Mouse (Mus musculus) adrenal gland, postnatal 4 days (tissue): ENCODE measurements around the gene Ggta1. TPM values are rescaled to one million over a fixed set of nuclear protein-coding genes. Genes with fewer than 3 reads are reported as not detected.
"Not testable (repeated sequence)": the region's sequence is repeated elsewhere in the genome, so short reads cannot be mapped to it uniquely, and the experiment has no call there.

Experiments used
- DNase-seq, 2 experiments: peaks; one replicate each; pipeline ENCODE4 v3.0.0; 2021 to 2022; ENCODE audit warnings: low spot score in 2 of 2, mixed read lengths in 2 of 2
- total RNA-seq, 2 experiments: library from RNA; stranded (reverse); gene quantifications; 2 replicates each; pipeline ENCODE4 v1.2.3; 2021

The Ggta1 gene
- total RNA-seq, 2 experiments from 2014 or later = 15.0 to 15.4 TPM

DNA sequence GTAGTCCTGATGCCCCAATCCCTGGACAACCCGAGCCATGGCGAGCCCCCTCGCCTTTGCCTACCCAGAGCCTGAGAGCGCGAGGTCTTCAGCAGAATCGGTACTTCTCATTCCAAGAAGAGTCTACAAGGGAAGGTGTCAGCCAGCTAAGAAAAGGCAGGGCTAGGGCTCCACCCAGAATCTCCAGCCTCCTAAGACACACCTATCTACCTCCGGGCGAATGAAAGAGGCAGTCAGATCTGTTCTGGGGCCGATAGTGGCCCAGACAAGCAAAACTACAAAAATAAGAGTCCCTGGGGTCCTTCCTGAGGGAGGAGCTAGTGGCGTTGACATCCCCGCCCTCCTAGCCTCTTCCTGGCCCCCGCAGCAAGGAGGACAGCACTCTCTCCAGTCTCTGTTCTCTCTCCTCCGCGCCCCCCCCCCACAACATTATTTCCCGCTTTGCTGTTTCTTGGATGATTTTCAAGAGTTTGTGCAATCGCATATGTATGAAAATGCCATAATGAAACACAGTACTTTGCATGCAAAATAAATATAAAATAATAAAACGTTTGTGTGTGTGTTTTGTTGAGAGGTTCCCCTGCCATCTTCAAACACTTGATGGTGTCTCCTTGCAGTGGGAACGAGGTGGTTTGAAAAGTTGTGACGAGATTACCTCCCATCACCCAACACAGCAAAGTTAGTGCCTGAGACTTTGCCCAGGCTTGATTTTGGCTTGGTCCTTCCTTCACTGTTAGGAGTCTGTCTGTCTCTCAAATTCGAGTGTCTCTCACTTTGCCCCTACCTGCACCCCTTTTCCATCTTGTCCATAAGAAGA is 1.7 kb downstream of the Ggta1 start:
- DNase-seq = no peak

DNA sequence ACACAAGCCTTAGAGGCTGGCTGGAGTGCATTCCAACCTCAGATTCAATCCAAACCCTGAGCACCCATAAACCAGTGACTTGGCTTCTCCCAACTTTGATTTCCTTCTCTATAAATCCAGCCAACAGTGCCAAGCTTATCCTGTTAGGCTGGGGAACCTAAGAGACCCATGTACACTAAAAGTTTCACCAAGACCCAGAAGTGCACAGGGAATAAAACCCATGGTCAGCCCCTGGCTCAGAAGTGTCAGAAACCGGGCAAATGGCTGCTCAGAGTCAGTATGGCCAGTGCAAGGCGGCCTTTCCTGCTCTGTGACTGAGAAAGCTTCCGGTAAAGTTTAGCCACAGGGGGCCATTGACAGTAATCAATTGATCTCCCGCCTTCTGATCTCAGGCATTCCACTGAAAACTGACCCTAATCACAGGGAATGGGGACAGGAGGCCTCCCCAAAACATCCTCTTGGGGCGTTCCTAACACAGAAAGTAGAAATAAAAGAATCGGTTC is 2.6 kb downstream of the Ggta1 start:
- no peak for DNase-seq

DNA sequence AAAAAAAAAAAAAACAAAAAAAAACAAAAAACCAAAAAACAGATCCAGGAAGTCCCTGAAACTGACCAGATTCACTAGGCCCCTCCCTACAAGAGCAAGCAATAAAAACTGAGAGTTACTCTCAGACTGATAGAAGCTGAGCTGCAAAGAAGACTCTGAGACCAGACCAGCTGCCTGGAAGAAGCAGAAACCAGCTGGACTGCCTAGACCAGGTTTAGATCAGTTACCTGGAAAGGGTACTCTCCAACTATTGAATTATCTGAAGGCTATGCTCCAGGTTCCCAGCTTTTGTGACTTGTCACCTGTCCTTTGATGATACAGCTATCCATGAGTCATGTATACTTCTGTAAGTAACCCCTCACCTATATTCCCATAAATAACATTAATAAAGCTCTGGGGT is 3.7 kb downstream of the Ggta1 start:
- no peak for DNase-seq

DNA sequence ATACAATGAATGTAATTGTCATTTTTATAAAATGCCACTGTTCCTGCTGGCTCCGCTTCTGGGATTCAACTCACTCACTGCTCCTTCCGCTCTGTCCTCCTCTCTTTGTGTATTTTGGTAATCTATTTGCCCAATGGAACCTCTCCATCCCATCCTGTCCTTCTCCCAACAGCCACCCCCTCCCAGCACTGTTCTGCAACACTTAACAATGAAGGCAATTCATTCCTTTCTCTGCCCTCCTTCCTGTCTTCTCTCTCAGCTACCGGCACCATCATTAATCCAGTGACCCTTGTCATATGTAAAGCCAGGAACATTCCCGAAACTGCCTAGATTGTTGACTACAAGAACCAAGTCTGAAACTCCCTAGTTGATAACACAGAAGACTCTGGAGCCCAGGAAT is 4.6 kb downstream of the Ggta1 start:
- DNase-seq = no peak

DNA sequence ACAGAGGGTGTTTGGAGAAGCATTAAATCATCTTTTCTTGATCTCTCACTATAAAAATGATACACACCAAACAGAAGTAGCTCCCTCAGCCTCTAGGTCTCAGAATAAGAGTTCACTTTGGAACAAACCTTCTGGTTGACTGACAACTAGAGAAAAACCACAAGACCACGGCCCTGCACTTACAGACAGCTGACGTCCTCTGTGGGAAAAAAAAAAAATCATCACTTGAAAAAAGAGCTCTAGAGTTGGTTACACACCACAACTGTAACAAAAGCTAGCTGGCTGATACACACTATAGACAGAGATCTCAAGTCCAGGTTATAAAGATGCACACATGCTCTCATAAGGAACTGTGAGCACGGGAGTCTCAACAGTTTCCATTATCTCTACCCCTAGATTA is 9.3 kb downstream of the Ggta1 start:
- DNase-seq = no peak

DNA sequence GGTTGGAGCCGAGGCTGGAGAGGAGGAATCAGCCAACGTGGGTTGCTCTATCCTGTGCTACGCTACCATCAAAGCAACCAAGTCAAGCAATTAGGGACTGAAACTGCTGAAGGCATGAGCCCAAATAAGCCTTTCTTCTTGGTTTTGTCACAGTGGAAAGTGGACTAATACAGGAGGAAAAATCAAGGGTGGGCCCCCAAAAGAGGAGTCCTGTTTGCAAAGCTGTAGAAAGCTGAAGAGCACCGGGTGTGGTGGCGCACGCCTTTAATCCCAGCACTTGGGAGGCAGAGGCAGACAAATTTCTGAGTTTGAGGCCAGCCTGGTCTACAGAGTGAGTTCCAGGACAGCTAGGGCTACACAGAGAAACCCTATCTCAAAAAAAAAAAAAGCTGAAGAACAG is 10.3 kb downstream of the Ggta1 start:
- DNase-seq = not testable (repeated sequence)

DNA sequence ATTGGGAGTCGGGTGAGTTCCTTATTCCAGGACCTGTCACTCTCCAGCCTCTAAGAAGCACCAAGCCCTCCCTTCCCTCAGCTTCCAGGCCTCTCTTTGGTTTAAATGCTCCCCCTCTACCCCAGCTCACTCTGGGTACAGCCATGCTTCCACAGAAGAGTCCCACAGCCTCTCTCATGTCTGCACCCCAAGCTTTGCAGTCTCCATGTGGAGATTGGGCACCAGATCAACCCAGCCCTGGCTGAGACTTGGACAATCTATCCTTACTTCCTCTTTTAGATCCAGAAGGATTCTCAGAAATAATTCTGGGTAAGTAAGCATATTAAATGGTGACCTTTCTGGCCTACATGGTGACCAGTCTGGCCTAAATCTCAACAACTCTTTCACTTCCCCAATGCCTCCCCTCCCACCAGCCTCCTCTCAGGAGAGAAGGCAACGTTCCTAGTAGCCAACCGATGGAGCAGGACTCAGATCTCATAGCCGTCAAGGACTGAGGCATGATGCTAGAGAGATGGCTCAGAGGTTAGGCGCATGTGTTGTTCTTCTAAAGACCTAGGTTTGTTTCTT is 11.5 kb downstream of the Ggta1 start:
- no peak for DNase-seq

DNA sequence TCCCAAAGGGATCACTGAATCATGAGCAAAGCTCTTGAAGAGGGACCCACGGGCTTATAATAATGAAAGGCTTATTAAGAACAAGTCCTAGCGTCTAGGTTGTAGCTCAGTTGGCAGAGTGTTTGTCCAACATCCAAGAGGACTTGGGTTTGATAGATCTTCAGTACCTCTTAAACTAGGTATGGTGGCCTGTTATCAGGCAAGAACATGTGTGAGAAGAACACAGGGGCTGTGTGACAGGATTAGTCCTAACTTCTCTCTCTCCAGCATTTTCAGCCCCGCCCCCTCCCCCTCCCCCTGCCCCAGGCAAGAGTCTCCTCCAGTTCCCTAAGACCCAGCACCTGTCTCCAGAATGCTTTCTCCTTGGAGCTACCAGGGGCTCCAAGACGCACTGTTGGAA is 12.2 kb downstream of the Ggta1 start:
- DNase-seq = no peak

DNA sequence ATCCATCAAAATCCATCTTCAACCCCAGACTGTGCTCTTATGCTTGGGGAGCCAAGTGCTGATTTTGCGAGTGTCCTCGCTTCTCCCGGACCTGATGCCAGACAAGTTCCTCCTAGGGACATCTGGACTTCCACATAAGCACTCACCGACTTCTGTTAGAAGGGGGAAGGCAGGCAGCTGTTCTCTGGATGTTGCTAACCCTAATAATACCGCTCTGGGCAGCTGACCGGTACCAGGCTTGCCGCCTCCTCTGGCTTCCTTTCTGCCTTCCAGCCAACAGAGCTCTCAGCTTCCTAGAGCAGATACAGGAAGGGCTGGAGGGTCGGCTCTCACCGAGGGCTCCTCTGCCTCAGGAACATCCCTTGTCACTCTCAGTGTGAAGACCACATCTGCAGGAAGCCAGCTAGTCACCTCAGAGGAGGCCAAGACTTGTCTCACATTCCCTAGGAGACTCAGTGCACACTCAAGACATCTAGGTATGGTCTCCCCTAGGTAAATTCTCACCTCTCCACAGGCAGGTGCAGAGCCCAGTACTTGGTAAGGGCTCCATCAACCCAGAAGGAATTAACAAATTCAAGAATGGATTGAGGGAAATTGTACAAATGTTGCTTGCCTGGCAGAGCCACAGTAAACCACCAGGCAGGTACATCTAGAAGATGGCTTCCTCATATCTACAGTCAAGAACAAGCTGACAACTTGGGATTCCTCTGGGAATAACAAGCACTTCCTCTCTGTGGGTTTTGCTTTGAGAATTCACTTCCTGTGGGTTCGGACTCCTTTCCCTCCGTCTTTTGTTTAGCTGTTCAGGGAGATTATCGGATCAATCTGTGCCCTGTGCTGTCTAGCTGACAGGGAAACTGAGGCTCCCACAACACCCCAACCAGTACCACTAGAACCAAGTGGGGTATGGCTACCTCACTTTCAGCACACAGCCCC is 13.1 kb downstream of the Ggta1 start:
- DNase-seq = no peak

DNA sequence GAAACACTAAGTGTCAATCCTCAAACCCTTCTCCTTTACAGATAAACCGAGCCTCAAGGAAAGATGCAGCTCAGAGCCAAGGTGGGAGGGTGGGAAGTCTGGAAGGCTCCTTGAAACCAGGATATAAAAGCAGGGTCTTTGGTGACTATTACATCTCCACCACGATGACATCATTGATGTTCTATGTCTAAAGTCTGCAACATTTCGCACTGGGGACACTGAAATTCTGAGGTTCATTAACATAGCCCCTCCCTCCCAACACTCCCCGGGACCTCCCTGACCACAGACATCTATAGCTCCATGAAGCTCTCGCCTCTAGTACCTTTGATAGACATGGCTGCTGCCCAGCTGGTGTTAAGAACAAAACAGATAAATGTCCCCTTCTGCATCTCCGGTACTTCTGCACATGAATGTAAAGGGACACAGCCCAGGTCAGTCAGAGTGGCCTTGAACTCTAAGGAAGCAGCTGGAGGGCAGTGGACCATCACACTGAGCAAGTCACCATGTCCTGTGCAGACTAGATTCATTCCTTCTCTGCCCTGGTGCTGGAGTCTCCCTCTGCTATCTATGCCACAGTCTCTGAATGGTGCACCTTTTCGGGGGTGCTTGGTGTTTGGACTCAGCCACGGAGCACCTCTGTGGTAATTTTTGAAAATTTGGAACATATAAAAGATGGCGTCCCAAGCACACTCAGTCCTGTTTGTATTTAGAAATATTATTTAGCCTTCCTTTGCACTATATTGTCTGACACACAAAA is 13.9 kb downstream of the Ggta1 start:
- no peak for DNase-seq

DNA sequence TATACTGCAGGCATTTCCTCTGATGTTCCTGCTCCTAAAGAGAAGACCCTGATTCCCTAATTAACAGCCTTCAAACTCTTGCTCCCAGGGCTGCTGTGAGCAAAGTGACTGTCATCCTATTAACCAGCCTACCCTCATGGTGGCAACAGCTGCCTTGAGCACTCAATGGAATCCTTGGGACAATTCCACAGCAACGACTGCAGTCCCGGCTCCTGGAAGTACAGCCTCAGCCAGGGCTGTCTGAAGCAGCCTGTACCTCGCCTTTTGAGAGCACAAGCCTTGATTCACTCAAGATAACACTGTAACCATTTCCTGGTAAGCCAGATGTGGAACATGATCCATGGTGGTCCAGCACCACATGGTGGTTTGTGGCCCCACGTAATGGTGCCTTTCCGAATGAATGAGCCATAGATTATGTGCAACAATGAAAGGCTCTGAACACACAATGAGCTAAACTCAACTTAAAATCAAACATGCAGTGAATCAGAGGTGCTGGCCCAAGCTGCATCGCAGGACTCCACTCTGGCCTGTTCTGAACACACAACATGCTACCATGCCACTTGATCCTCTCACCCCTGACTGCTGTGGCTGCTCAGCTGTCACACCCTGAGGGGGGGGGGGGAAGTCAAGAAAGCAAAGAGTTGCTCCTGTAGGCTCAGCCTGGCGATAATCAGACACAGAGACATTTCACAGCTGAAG is 14.7 kb downstream of the Ggta1 start:
- no peak for DNase-seq

DNA sequence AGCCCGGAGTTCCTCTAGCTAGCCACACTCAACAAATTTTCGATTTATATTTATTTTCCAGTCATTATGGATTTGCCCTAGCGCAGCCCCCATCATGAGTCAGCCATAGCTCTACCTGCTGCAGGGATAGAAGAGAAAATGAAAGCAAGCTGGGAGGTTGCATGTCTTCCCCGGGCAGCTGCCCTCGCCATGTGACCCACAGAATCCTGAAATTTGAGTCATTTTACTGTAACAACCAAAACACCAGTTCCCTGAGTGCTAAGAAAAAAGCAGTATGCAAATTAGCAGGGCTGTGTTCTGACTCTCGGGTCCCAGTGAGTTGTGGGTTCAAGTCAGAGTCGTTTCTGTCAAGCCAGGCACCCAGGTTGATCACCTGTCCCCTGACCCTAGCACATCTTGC is 15.6 kb downstream of the Ggta1 start:
- no peak for DNase-seq

DNA sequence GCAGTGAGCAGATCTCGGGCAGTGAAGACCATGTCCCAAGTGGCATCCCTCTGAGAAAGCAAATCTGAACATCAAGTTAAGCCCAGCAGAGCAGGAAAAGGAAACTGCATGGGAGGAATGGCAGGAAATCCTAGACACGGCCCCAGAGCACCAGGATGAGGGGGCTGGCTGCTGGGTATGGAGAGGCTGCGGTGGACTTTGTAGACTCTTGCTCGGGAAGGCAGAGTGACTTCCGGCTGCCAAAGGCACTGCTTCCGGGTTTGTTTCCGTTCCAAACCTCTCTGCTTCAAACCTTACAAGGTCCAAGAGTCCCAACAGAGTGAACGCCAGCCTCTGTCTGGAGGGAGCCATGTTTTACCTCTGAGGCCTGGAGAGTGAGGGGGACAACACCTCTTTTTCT is 16.2 kb downstream of the Ggta1 start:
- no peak for DNase-seq

DNA sequence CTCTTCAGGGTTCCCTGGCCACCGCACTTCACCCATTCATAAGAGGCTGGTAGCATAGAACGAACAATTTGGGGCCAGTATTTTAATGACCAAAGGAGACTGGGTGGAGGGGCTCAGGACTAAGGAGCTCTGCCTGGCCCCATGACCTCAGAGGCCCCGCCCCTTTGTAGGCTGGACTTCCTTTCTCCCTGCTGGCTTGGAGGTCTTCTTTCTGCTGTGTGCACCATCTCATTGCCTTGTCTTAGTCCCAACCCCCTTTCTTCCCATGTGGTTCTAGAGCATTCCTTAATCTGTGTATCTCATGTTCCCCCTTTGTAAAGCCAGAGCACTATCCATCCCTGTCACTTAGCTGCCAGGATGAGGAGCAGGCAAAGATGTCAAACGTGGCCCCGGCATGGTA is 16.7 kb downstream of the Ggta1 start:
- no peak for DNase-seq

DNA sequence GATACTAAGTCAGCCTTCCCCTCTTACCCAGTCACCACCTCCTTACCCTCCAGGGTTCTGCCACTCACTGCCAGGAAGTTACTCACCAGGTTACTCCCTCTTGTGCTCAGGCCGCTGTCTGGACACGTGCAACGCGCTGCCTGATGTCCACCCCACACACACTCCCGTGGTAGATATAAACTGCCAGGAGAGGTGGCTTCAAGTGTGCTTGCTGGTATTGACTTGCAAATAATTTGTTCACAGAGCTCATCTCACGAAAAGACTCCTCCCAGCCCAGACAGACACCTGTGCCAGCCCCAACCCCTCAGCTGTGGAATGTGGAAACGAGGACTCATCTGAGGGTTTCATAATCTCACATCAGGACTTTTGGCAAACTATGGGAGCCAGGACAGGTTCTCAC is 17.4 kb downstream of the Ggta1 start:
- DNase-seq = no peak

DNA sequence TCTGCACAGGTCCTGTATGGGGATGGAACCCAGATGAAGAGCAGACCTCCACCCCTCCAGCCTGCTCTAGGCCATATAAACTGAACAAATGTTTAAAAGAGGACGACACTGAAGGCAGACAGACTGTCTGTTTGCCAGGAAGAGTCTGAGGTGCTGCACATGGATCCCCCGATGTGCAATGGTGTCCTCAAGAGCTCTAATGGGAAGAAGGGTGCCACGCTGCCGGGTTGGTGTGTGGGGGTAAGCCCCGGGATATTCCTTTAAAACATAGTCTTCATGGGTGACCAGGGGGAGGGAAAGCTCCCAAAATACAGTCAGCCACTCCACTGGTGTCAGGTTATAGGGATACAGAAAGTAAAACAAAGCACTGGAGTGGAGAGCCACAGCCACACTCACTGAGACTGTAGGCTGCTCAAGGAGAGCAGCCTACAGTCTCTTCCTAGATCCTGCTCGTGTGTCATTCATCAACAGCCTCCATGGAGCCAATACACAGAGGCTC is 18.2 kb downstream of the Ggta1 start:
- DNase-seq = no peak

DNA sequence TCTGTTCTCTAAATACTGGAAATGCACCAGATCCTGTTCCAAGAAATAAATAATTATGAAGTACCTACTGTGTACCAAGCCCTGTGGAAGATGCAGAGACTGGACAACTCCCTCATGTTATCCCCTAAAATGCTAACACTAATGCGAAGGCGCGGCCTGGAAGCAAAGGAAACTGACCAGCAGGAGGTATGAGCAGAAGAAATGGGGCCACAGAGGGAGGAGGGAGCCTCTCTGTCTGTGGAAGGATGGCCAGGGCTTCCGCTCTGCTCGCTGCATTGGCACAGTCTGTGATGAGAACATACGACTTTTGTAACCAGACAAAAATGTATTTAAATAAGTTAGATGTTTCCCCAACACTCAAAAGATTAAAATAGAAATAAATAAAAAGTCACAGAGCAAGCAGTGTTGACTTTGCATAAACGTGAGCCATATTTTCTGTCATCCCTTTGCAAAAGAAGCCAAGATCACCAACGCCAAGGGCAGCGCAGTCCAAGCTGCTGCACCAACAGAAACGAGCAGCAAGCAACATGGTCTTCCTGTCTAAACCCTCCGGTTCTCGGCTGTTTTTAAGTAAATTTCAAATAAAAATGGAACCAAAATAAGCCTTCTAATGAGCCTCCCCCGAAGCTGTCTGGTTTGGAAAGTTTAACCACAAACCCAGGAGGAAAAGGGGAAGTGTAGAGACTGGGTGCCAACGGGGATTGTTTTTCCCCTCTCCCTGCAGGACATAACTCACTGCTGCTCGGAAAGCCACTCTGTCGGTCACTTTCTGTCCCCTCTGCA is 18.9 kb downstream of the Ggta1 start:
- DNase-seq = no peak

DNA sequence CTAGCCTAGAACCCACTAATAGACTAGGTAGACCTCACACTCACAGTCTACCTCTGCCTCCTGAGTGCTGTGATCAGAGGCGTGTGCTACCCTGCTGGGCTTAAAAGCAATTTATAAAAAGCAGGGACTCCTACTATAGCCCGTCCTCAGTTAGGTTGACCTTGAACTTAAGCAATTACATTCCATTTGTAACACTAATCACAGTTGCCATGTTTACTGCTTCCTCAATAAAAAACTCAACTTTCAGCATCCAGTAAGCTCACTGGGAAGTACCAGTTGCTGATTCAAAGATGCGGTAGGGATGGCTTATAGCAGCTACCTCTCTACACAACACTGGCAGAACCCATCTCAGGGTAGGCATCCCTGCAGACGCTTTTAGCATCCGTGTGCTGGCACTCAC is 19.7 kb downstream of the Ggta1 start:
- no peak for DNase-seq

DNA sequence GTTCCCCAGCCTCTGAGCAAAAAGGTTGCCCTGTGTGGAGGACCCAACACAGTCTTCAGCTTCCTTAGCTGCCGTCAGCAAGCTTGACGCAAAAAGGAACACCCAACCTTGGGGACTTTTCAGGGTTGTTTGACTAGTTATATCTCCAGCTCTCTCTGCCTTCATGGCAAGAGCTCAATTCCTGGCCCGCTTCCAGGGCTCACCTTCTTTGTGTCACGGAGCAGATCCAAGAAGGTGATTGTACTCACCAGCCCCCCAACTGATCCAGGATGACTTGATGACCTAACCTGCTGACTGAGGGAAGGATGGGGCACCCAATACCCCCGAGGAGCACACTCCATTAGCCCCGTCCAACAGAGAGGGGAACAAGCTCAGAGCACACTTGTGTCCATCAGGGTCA is 21.0 kb downstream of the Ggta1 start:
- DNase-seq = no peak

DNA sequence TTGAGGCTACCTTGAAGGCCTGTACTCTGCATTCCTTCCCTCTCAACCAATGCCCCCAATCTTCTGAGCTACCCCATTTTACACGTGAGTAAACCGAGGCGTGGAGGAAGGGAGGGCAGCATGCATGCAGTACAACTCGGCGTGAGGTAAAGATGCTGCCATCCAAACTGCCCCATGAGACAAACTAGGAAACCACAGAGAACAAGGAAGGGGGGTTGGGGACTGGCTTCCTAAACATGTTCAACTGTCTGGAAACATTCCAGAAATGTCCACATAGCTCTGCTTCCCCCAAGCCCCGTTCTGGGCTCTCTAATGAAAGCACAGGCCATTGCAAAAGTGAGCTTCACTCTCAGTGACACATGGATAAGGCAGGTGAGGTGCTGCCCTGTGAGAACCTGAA is 21.6 kb downstream of the Ggta1 start:
- no peak for DNase-seq
